Mouse (Mus musculus): Measurements from ENCODE around the gene Pkdrej. TPM values are rescaled to one million over a fixed set of nuclear protein-coding genes. Genes with fewer than 3 reads are reported as not detected.

The Pkdrej gene
- polyA plus RNA-seq, 1 experiment from 2014 or later, result 0.08 TPM

DNA sequence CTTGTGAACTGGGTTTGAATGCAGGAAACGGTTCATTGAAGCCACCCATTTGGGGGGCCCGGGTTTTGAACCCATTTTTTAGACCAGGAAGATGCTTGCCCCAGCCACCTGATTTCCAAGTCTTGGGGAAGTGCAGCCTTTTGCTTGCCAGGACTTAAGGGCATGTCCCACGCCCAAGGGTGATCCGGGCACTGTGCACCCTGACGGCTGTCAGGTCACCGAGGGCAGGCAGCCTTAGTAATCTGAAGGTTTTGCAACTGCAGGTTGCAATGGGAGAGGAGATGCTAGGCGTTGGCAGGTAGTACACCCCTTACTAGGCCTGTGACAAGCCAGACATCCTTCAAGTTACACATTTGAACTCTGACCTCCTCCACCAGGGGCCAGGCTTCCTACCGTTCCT is 11.1 kb upstream of the Pkdrej start:
- peak overlapping the region; percentile 76 for H3K4me2 ChIP-seq
- WGBS (ENCODE audit: insufficient replicate concordance), result 38% methylated on average over 8 of the region's 8 CpGs
- peak overlapping the region; percentile 72 for H3K27ac ChIP-seq
- no peaks in the 10 kb centered on the region for H3K27me3 ChIP-seq
- H3K36me3 ChIP-seq, result peaks cover 9% of the 10 kb centered on the region; the same call in 1 of the 2 replicates
- H3K4me3 ChIP-seq (replicated peaks), result peak overlapping the region; percentile 67
- no peak for ATAC-seq (ENCODE audit: low read depth)
- peak overlapping the region; percentile 74 for H3K9ac ChIP-seq
- no peaks in the 10 kb centered on the region for H3K9me3 ChIP-seq (replicated peaks)
- DNase-seq, result no peak
- peaks cover 36% of the 10 kb centered on the region for H3K4me1 ChIP-seq (replicated peaks)

DNA sequence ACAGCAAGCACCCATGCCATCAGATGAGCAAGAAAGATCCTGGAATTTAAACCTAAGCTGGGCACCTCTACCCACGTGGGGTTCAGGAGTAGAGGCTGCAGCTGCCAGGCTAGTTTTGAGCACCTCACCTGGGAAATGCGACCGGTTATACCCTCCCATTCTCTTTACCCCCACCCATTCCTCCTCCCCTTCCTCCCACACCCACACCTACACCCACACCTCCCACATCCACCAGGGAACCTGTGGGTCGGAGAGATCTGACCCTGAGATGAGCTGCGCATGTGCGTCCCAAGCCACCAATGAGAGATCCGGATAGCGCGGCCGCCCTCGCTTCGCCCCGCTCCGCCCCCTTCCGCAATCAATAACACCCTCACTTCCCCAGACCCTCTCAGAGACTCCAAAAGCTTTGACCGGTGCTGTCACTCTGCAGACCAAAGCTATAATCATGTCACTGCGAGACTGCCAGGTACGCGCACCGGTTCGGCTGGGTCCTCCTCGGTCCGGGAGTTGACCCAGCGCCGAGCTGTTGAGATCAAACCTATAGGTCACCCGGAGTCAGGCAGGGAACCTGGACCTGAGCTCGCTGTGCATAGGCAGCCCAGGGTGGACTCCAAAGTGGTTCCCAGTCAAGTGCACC is 10.5 kb upstream of the Pkdrej start, which contains the start of gene Ttc38:
Ttc38 (plus strand) TSS at position 353 of the 637 bp plus-strand sequence.
- peak; percentile 73 for DNase-seq
- 1% methylated on average over 27 of the region's 27 CpGs for WGBS (ENCODE audit: insufficient replicate concordance)
- H3K36me3 ChIP-seq, result peaks cover 9% of the 10 kb centered on the region; the same call in 1 of the 2 replicates
- H3K4me3 ChIP-seq (replicated peaks), result peak within 1 kb of the TSS; percentile 67
- peak; percentile 87 for ATAC-seq (ENCODE audit: low read depth)
- H3K27ac ChIP-seq, result peak within 1 kb of the TSS; percentile 72
- H3K4me2 ChIP-seq, result peak within 1 kb of the TSS; percentile 76
- H3K27me3 ChIP-seq, result no peaks in the 10 kb centered on the region
- H3K9me3 ChIP-seq (replicated peaks), result no peaks in the 10 kb centered on the region
- H3K4me1 ChIP-seq (replicated peaks), result peaks cover 40% of the 10 kb centered on the region
- peak within 1 kb of the TSS; percentile 74 for H3K9ac ChIP-seq

DNA sequence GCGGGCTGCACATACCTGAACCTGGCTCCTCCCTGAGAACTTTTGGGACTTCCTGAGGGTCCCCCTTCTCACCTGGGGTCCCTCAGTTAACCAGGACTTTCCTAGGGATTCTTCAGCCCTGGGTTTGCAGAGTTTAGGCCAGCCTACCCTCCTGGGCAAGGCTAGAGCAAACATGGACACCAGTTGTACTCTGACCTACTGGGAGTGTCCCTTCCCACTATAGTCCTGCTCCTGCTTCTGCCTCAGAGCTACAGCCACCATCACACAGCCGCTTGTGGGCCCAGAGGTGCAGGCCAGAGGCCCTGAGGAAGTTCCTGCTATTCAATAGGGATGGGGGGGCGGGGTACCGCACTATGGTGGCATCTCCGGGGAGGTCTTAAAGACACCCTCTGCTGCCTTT is 7.9 kb upstream of the Pkdrej start:
- H3K4me3 ChIP-seq (replicated peaks), result no peak overlapping the region
- H3K36me3 ChIP-seq, result no peaks in the 10 kb centered on the region
- H3K4me1 ChIP-seq (replicated peaks), result peaks cover 49% of the 10 kb centered on the region
- no peak overlapping the region for H3K9ac ChIP-seq
- no peak overlapping the region for H3K4me2 ChIP-seq
- H3K9me3 ChIP-seq (replicated peaks), result no peaks in the 10 kb centered on the region
- DNase-seq (no peak), ATAC-seq (ENCODE audit: low read depth) (no peak)
- H3K27ac ChIP-seq, result peak overlapping the region; percentile 39; the same call in 1 of the 2 replicates
- WGBS (ENCODE audit: insufficient replicate concordance), result 55% methylated on average over 5 of the region's 5 CpGs
- H3K27me3 ChIP-seq, result no peaks in the 10 kb centered on the region

DNA sequence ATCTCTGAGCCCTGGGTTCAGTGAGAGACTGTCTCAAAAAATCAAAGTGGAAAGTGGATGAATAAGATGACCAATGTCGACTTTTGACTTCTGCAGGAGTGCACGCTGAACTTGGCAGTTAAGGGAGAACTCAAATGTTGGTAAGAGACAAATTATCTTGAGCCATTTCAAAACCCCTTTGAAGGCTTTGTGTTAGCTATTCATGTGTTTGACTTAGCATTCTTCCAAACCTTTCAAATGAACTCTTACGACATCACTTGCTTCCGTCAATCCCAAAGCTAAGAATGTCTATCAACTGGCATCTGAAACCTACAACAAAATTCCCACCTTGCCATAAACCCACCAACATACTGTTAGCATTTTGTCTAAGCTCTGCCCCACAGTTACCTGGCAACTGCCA is 6.5 kb upstream of the Pkdrej start:
- H3K27ac ChIP-seq, result no peak overlapping the region; the same call in 1 of the 2 replicates
- H3K4me2 ChIP-seq, result no peak overlapping the region
- H3K4me1 ChIP-seq (replicated peaks), result peaks cover 44% of the 10 kb centered on the region
- peaks cover 4% of the 10 kb centered on the region; the same call in 1 of the 2 replicates for H3K27me3 ChIP-seq
- H3K9me3 ChIP-seq (replicated peaks), result no peaks in the 10 kb centered on the region
- no peaks in the 10 kb centered on the region for H3K36me3 ChIP-seq
- ATAC-seq (ENCODE audit: low read depth) (no peak), DNase-seq (no peak)
- H3K9ac ChIP-seq, result no peak overlapping the region
- 73% methylated on average over 4 of the region's 4 CpGs for WGBS (ENCODE audit: insufficient replicate concordance)
- H3K4me3 ChIP-seq (replicated peaks), result no peak overlapping the region

DNA sequence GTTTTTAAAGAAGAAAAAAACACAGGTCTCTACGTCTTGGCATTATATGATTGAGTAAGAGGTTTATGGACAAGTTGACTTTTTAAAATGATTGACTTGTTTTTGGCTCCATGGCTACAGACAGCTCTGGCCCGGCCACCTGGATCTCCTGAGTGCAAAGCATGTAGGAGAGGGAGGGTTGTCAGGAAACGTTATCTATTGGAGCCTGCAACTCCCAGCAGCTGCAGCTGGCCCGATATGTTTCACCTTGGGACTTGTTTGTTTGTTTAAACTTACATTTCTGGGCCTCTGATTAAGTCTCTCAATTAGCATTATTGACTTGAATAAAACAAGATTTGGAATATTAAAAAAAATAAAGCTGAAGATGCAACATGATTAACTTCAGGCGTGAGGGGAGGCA is 5.1 kb upstream of the Pkdrej start:
- 33% methylated on average over 5 of the region's 5 CpGs for WGBS (ENCODE audit: insufficient replicate concordance)
- peak overlapping the region; percentile 60 for H3K27ac ChIP-seq
- DNase-seq (peak; percentile 52), ATAC-seq (ENCODE audit: low read depth) (peak; percentile 89)
- H3K36me3 ChIP-seq, result no peaks in the 10 kb centered on the region
- H3K27me3 ChIP-seq, result peaks cover 15% of the 10 kb centered on the region
- H3K4me3 ChIP-seq (replicated peaks), result no peak overlapping the region
- peaks cover 37% of the 10 kb centered on the region for H3K4me1 ChIP-seq (replicated peaks)
- H3K9ac ChIP-seq, result no peak overlapping the region
- H3K9me3 ChIP-seq (replicated peaks), result no peaks in the 10 kb centered on the region
- H3K4me2 ChIP-seq, result peak overlapping the region; percentile 29

DNA sequence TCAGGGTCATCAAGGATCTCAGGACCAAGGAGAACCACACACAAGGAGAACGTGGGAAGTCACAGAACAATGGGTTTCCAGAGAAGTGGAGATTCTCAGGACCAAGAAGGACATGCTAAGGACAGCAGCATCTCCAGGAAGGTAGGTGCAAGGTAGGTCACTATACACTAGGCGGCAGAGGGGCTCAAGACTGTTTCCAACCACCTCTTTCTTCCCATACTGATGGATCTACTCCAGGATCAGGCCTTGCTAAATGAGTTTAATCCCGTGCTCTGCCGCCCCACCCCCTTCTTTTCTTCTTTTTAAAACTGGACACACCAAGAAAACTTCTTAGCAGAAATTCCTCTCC is 451 bp upstream of the Pkdrej start:
- H3K27ac ChIP-seq, result no peak overlapping the region
- peak overlapping the region; percentile 57 for H3K4me3 ChIP-seq (replicated peaks)
- ATAC-seq (ENCODE audit: low read depth), result no peak
- H3K4me2 ChIP-seq, result peak overlapping the region; percentile 75
- peaks cover 38% of the 10 kb centered on the region for H3K27me3 ChIP-seq
- DNase-seq, result no peak
- H3K4me1 ChIP-seq (replicated peaks), result peaks cover 24% of the 10 kb centered on the region
- H3K9me3 ChIP-seq (replicated peaks), result peaks cover 21% of the 10 kb centered on the region
- 24% methylated on average over 4 of the region's 4 CpGs for WGBS (ENCODE audit: insufficient replicate concordance)
- no peaks in the 10 kb centered on the region for H3K36me3 ChIP-seq
- peak overlapping the region; percentile 67 for H3K9ac ChIP-seq

DNA sequence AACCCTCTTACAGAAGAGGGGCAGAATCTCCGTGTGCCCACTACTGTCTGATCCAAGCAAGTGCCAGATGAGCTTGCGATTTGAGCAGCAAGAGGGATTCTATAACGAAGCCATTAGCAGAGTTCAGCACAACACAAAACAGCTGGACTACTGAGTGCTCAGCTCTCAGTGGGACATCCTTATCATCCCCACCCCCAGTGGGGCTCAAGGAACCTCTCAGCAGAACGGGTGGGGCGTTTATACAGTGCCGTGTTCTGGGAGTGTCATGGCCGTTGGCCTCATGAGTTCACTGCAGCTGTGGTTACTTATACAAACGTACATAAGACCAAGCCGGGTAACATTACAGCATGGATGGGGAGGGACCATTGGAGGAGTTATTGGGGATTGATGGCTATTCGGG is 8.1 kb downstream of the Pkdrej start:
- Histone ChIP-seq H3K9me3 (replicated peaks) (peaks cover 15% of the 10 kb centered on the region), H3K4me3 (replicated peaks) (no peak overlapping the region), H3K27me3 (no peaks in the 10 kb centered on the region), H3K4me1 (replicated peaks) (peaks cover 43% of the 10 kb centered on the region), H3K9ac (no peak overlapping the region), H3K4me2 (peak overlapping the region; percentile 20; the same call in 1 of the 2 replicates), H3K27ac (0 out of 2 replicates have a peak overlapping the region, but pooled peaks have one; percentile 9), H3K36me3 (no peaks in the 10 kb centered on the region)
- peak; percentile 33; the same call in 1 of the 2 replicates for ATAC-seq (ENCODE audit: low read depth)
- WGBS (ENCODE audit: insufficient replicate concordance), result 42% methylated on average over 10 of the region's 10 CpGs
- no peak for DNase-seq

DNA sequence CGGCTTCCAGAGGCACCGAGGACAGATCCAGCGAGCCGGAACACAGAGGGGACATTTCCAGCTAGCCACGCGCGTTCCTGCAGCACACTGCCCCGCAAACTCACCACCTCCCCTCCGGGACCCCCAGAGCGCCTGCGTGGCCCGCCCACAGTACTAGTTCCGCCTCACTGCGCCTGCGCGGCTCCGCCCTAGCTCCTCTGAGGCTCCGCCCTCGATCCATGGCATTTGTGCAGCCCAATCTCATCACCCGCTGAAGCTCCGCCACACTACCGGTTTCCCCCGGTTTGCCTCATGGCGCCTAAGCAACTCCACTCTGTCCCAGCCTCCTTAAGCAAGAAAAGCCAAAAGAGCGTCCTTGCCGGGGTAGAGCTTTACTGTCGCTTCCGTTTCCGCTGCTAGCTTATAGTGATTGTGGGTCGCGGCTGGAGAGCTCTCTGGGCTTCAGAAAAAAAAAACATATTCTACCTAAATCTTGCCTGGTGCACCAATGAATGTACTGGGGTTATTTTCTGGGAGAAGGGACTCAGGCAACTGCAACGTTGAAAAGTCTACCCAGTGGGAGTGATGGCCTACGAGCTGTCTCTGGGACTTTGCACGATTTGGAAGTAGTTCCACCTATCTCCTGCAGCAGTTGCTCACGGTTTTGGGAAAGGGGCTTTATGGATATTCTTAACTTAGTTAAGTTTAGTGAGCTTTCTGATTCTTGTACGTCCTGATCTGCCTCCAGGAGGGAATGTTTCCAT is 9.8 kb downstream of the Pkdrej start, which contains the start of gene Cdpf1:
Cdpf1 (minus strand) TSS at position 163 of the 743 bp plus-strand sequence.
- H3K27me3 ChIP-seq, result no peaks in the 10 kb centered on the region
- peak within 1 kb of the TSS; percentile 79 for H3K4me3 ChIP-seq (replicated peaks)
- H3K9me3 ChIP-seq (replicated peaks), result peaks cover 3% of the 10 kb centered on the region; the same call in 1 of the 2 replicates
- H3K4me2 ChIP-seq, result peak within 1 kb of the TSS; percentile 74
- peak within 1 kb of the TSS; percentile 86 for H3K27ac ChIP-seq
- 3% methylated on average over 34 of the region's 36 CpGs for WGBS (ENCODE audit: insufficient replicate concordance)
- DNase-seq (peak; percentile 98), ATAC-seq (ENCODE audit: low read depth) (peak; percentile 90)
- H3K9ac ChIP-seq, result peak within 1 kb of the TSS; percentile 85
- H3K36me3 ChIP-seq, result no peaks in the 10 kb centered on the region
- peaks cover 45% of the 10 kb centered on the region for H3K4me1 ChIP-seq (replicated peaks)

DNA sequence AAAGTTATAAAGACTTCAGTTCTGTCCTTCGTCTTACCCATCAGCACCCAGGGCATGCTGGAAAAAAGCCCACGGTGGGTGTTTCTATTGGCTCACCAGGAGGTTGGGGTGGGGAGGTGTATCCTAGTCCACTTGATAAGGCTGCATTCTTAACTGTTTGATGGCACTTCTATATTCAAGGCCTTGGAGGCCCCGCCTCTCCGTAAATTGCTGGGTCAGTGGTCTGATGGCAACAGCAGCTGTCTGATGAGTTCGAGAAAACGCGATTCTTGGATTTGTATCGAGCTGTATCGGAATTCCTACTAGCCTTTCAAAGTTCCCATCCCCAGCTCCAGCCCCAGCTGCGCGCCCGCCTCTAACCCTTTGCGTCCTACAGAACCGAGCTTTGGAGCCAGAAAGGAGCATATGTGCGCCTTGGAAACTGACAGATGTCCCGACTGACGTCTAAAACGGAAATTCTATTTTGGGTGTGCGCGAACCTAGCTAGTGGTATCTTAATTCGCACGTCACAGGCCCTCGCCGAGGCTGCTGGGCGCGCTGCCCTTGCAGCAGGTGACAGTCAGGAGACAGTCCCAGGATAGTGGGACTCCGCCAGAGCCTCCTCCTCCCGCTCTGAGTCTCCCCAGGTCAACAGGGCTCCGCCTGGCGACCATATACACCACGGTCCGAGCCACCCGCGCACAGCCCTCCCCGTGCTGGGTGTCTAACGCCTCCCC is 10.6 kb downstream of the Pkdrej start:
- DNase-seq (peak; percentile 41), ATAC-seq (ENCODE audit: low read depth) (peak; percentile 87)
- Histone ChIP-seq H3K4me1 (replicated peaks) (peaks cover 45% of the 10 kb centered on the region), H3K27me3 (no peaks in the 10 kb centered on the region), H3K9me3 (replicated peaks) (no peaks in the 10 kb centered on the region; the same call in 1 of the 2 replicates), H3K9ac (peak overlapping the region; percentile 85), H3K36me3 (no peaks in the 10 kb centered on the region), H3K4me2 (peak overlapping the region; percentile 74), H3K27ac (peak overlapping the region; percentile 86), H3K4me3 (replicated peaks) (peak overlapping the region; percentile 79)
- WGBS (ENCODE audit: insufficient replicate concordance), result 2% methylated on average over 36 of the region's 36 CpGs

DNA sequence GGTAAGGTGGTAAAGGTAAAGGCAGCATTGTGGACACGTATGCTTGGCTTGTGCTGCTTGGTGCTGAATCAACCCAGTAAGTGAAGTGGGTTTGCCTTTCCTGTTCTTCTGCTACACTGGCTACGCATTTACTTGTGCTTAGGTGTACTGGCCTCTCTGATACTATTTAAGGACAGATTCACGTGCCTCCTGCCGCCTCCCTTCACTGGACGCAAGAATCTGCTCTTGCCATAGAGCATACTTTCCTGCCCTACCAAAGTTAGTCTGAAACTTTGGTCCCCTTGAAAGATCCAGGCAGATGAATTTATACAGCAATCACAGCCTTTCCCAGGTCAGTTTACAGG is 11.1 kb downstream of the Pkdrej start:
- H3K4me2 ChIP-seq, result peak overlapping the region; percentile 74
- H3K27me3 ChIP-seq, result no peaks in the 10 kb centered on the region
- DNase-seq (no peak), ATAC-seq (ENCODE audit: low read depth) (no peak)
- 67% methylated on average over 5 of the region's 5 CpGs for WGBS (ENCODE audit: insufficient replicate concordance)
- no peaks in the 10 kb centered on the region for H3K36me3 ChIP-seq
- H3K9ac ChIP-seq, result peak overlapping the region; percentile 85
- H3K9me3 ChIP-seq (replicated peaks), result no peaks in the 10 kb centered on the region; the same call in 1 of the 2 replicates
- H3K4me1 ChIP-seq (replicated peaks), result peaks cover 45% of the 10 kb centered on the region
- peak overlapping the region; percentile 86 for H3K27ac ChIP-seq
- H3K4me3 ChIP-seq (replicated peaks), result peak overlapping the region; percentile 79

DNA sequence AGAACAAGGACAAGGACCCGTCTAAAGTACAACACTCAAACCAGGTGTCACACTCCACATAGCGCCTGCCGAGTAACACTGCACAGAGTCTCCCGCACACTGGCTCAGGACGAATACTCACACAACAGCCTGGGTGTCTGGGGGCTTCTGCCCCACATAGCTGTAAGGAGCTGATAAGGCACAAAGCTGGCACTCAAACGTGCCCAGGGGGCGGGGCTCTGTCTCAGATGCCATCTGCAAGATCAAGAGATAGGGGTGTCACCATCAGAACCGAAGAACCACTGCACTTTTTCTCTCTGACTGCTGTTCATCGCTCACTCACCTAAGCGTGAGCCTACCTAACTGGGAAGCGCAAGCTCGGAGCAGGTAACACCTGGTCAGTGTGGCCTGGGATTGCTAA is 12.4 kb downstream of the Pkdrej start:
- Histone ChIP-seq H3K9ac (no peak overlapping the region), H3K27ac (no peak overlapping the region), H3K4me2 (no peak overlapping the region), H3K4me3 (replicated peaks) (no peak overlapping the region), H3K36me3 (no peaks in the 10 kb centered on the region), H3K27me3 (no peaks in the 10 kb centered on the region), H3K9me3 (replicated peaks) (no peaks in the 10 kb centered on the region), H3K4me1 (replicated peaks) (peaks cover 45% of the 10 kb centered on the region)
- DNase-seq (no peak), ATAC-seq (ENCODE audit: low read depth) (no peak)
- 65% methylated on average over 12 of the region's 12 CpGs for WGBS (ENCODE audit: insufficient replicate concordance)
